Mouse (Mus musculus) right cerebral cortex, postnatal 36 days (tissue): ENCODE data around the gene Kpna2.
A peak's percentile ranks its signal among the peaks of the same experiment; 100 is the strongest.
"Not testable (repeated sequence)": the region's sequence is repeated elsewhere in the genome, so short reads cannot be mapped to it uniquely, and the experiment has no call there.

Experiments used
- DNase-seq, 2 experiments: peaks; one replicate each; pipeline ENCODE4 v3.0.0; 2022; ENCODE audit warnings: low spot score in 2 of 2, mixed read lengths in 1 of 2

Kpna2 gene

GRCm38 (mm10) chr11:107018606-107019005 lies 19.3 kb upstream of the Kpna2 start:
- no peak for DNase-seq

DNA sequence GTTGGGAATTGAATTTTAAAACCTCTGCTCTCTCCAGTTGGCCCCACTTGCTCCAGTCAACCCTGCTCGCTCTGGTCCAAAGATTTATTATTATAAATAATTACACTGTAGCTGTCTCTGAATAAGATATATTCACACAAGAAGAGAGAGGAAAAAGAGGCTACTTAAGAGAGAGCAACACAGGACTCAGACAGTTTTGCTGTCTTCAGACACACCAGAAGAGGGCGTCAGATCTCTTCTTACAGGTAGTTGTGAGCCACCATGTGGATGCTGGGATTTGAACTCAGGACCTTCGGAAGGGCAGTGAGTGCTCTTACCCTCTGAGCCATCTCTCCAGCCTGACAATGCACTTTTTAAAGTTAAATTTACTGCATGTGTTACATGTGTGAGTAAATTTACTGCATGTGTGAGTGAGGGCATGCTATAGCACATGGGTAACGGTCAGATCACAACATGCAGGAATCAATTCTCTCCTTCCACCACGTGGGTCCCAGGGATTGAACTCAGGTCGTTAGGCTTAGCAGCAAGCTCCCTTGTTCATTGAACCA lies 18.1 kb upstream of the Kpna2 start:
- DNase-seq: no peak

GRCm38 (mm10) chr11:107016893-107017292 lies 17.6 kb upstream of the Kpna2 start:
- DNase-seq: no peak

- DNase-seq: not testable (repeated sequence)
These were observed 16.3 kb upstream of the Kpna2 start for GRCm38 (mm10) chr11:107015535-107016187.

DNA sequence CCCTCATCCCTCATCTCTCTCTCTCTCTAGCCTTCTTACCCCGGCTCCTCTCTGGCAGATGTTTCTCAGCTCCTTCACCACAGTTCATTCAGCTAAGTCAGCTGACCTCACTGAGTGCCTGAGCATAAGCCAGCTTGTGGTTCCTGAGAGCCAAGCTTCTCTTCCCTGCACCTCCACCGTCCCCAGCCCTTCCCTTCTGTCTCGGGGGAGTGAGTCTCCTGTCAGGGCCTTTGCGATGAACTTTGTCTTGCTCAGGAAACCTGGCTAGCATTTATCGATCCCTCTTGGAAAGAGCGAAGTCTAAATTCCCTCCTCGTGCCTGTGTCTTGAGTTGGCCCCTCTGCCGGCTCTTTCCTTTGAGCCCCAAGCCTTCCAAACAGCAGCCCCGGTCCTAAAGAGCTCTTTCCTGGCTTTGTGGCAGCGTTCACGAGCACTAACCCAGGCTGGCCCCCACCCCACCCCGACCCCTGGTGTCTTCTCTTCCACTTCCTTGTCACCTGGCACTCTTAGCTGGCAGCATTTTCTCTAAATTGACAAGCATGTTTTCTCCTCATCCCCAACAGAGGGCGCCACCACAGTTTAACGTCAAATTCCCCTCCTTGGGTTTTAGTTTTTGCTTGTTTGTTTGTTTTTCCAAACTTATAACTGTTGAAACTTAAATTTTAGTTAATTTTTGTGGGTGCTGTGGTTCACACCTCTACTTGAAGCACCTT lies 15.4 kb upstream of the Kpna2 start:
- DNase-seq: no peak

- no peak for DNase-seq
These were observed 14.8 kb upstream of the Kpna2 start for GRCm38 (mm10) chr11:107014020-107014585.

DNA sequence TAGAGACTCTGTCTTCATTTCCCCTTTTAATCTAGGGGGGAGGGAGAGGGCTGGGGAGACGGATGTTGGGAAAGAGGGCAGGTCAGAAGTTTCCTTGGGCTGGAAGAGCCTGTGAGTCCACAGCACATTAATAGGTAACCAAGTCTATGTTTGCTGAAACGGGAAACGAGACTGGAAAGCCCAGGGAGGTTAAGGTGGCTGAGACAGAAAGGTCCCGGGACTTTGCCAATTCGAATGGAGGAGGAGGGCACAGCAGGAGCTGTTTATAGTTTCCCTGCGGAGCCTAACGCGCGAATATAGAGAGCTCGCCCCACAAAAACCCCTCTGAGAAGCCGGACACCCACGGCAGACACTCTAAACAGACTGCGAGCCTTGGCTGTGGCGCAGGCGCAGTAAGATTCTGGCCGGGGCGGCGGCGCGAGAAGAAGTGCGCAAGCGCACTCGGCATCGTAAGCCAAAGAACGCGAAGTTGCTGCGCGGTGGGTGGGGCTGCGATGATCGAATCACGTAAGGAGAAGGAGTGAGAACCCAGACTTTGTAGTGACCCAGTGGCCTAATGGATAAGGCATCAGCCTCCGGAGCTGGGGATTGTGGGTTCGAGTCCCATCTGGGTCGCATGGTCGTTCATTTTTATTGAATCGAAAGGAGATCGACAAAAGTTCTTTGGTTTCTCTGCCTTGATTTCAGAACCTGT lies 13.1 kb upstream of the Kpna2 start:
- peak; percentile 97 for DNase-seq

- no peak for DNase-seq
These were observed 12.5 kb upstream of the Kpna2 start for GRCm38 (mm10) chr11:107011669-107012323.

DNA sequence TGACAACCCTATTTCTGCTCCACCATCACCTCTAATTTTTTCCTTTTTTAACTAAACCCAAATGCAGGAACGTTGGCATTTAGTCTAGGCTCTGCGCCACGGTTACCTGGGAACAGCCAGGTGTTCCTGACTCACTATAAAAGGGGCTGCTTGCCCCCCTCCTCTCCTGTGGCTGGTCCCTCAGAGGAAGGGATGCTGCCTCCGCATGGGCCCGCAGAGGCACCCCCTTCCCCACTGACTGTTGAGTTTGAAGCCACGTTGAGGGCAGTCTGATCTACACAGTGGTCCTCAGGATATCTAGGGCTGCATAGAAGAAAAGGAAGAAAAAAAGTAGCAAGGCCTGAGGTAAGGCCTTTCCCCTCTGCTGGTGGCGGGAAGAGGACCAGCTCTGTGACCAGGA lies 11.8 kb upstream of the Kpna2 start:
- no peak for DNase-seq

- DNase-seq: no peak
These were observed 11.1 kb upstream of the Kpna2 start for GRCm38 (mm10) chr11:107010447-107010846.

- DNase-seq: no peak
These were observed 6.2 kb upstream of the Kpna2 start for GRCm38 (mm10) chr11:107005538-107005937.

- no peak for DNase-seq
These were observed 2.7 kb upstream of the Kpna2 start for GRCm38 (mm10) chr11:107001760-107002675.

DNA sequence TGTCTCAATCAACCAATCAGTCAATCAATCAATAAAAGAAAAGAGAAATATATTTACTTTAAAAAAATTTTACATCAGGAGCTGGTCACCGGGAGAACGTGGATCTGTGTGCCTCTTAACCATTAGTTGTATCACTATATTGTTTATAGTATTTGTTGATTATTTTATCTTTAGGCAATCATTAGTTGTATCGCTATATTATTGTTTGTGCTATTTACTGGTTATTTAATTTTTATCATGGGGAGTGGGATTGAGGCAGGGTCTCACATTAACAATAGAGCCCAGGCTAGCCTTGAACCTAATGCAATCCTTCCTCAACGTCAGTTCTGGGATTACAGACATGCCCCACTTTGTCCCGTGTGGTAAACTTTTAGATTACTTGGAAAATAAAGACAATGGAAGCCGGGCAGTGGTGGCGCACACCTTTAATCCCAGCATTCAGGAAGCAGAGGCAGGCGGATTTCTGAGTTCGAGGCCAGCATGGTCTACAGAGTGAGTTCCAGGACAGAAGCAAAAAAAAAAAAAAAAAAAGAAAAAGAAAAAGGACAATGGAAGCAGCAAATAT lies 690 bp upstream of the Kpna2 start:
- no peak for DNase-seq

DNA sequence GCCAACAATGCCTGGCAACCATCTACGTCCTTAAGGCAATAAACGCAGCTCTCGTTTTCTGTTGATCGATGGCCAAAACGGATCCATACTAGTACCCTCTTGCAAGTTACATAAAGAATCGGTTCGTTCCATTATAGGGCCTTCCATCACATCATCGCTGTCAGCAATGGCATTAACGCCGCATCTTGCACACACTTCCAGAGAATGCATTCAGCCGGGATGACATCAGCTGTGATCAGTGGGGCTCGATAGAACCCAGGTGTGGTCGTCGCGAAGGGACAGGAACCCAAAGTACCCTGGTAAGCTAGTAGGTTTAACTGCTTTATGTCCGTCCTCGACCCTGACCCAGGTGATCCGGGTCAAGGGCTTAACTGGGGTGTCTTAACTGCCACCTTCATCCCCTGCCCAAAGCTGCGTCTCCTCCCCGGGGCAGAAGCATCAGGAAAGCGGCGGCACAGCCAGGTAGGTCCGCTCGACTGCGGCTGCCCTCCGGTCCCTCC lies 640 bp downstream of the Kpna2 start:
- peak; percentile 9 to 16 for DNase-seq

DNA sequence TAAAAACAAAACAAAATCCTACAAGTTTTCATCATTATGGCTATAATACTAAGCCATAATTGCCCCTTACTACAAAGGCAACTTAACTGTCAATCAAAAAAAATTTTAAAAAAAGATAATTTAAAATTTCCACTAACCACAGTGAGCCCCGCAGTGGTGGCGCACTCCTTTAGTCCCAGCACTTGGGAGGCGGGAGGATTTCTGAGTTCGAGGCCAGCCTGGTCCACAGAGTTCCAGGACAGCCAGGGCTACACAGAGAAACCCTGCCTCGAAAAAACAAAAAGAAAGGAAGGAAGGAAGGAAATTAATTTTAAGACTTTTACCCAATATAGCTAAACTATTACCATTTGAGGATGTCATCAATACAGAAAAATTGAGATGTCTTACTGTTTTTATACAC lies 1.4 kb downstream of the Kpna2 start:
- no peak for DNase-seq

- DNase-seq: not testable (repeated sequence)
These were observed 2.8 kb downstream of the Kpna2 start for GRCm38 (mm10) chr11:106996492-106996891.

GRCm38 (mm10) chr11:106994246-106995085 lies 4.9 kb downstream of the Kpna2 start:
- no peak for DNase-seq

- no peak for DNase-seq
These were observed 12.0 kb downstream of the Kpna2 start for GRCm38 (mm10) chr11:106987384-106987783.

GRCm38 (mm10) chr11:106985979-106986604 lies 13.2 kb downstream of the Kpna2 start:
- DNase-seq: not testable (repeated sequence)
